Mouse (Mus musculus): ENCODE data around the gene Ramp1.

- TF ChIP-seq POLR2A (IDR thresholded peaks at IDR 0.05; ENCODE audit: insufficient read depth, low read depth, low read length) = no peak
- TF ChIP-seq CTCF (IDR thresholded peaks at IDR 0.05) = no peak
These were observed 12.8 kb upstream of the Ramp1 start for GRCm38 (mm10) chr1:91166798-91167197.

All from heart, adult 2 months (tissue).